Mouse (Mus musculus) right cerebral cortex, postnatal 25 days (tissue): ENCODE data around the gene Fos.

Experiments used
- DNase-seq: peaks from one replicate; pipeline ENCODE4 v3.0.0; 2022

The Fos gene

GRCm38 (mm10) chr12:85462802-85463201, 10.9 kb upstream of the Fos start:
- no peak for DNase-seq

- no peak for DNase-seq
These were observed 9.3 kb upstream of the Fos start for GRCm38 (mm10) chr12:85464431-85464830.

GRCm38 (mm10) chr12:85464902-85465301, 8.8 kb upstream of the Fos start:
- DNase-seq = no peak

- peak; percentile 59 for DNase-seq
These were observed 5.8 kb upstream of the Fos start for GRCm38 (mm10) chr12:85467854-85468253.

GRCm38 (mm10) chr12:85468666-85469065, 5.0 kb upstream of the Fos start:
- DNase-seq = no peak

- DNase-seq = peak; percentile 65
These were observed 1.6 kb upstream of the Fos start for GRCm38 (mm10) chr12:85471920-85472655.

GRCm38 (mm10) chr12:85472656-85473410, 857 bp upstream of the Fos start:
- DNase-seq = no peak

- DNase-seq = peak; percentile 81
These were observed 875 bp downstream of the Fos start for GRCm38 (mm10) chr12:85474298-85475231.

GRCm38 (mm10) chr12:85475232-85475919, 1.7 kb downstream of the Fos start:
- no peak for DNase-seq

- no peak for DNase-seq
These were observed 2.5 kb downstream of the Fos start for GRCm38 (mm10) chr12:85475920-85476828.

- no peak for DNase-seq
These were observed 3.5 kb downstream of the Fos start for GRCm38 (mm10) chr12:85477219-85477618.

- DNase-seq = no peak
These were observed 4.1 kb downstream of the Fos start for GRCm38 (mm10) chr12:85477804-85478203.

GRCm38 (mm10) chr12:85478696-85479095, 5.0 kb downstream of the Fos start:
- DNase-seq = no peak

- no peak for DNase-seq
These were observed 5.5 kb downstream of the Fos start for GRCm38 (mm10) chr12:85479190-85479589.

GRCm38 (mm10) chr12:85483155-85483554, 9.5 kb downstream of the Fos start:
- no peak for DNase-seq

- DNase-seq = no peak
These were observed 11.0 kb downstream of the Fos start for GRCm38 (mm10) chr12:85484655-85485054.

GRCm38 (mm10) chr12:85485890-85486765, 12.4 kb downstream of the Fos start:
- DNase-seq = peak; percentile 97

GRCm38 (mm10) chr12:85486766-85487069, 13.0 kb downstream of the Fos start:
- no peak for DNase-seq

GRCm38 (mm10) chr12:85487545-85488141, 14.0 kb downstream of the Fos start:
- peak; percentile 82 for DNase-seq

- DNase-seq = no peak
These were observed 15.7 kb downstream of the Fos start for GRCm38 (mm10) chr12:85489232-85489886.
